Mouse (Mus musculus) R1 (cell line): ENCODE measurements at regions not wholly inside any gene's neighbourhood (a gene's known extent, or its start where the extent isn't known, plus 50 kb on each side); places are given as distances from the start of the nearest gene placed in this dataset.
A peak's percentile ranks its signal among the peaks of the same experiment; 100 is the strongest.

ENCODE experiments used
- DNase-seq: peaks from one replicate; pipeline ENCODE4 v3.0.0-alpha.2; 2018; ENCODE audit warnings: low read depth, low spot score

- peak; percentile 80 for DNase-seq
Measured at GRCm38 (mm10) chr2:168338382-168338781, 56.8 kb upstream of the Kcng1 start.

GRCm38 (mm10) chr2:168337611-168338010 lies 56.1 kb upstream of the Kcng1 start:
- DNase-seq = no peak

- DNase-seq = no peak
Measured at GRCm38 (mm10) chr2:168335739-168336385, 54.3 kb upstream of the Kcng1 start.

- peak; percentile 31 for DNase-seq
Measured at GRCm38 (mm10) chr2:168334241-168334588, 52.7 kb upstream of the Kcng1 start.

- peak; percentile 18 for DNase-seq
Measured at GRCm38 (mm10) chr2:168333552-168334240, 52.2 kb upstream of the Kcng1 start.

- DNase-seq = no peak
Measured at GRCm38 (mm10) chr2:168332972-168333371, 51.4 kb upstream of the Kcng1 start.
